ENCODE assay signal across 17 mouse cellular contexts in genomic region chr11:64999685-65000084, GRCm38 (mm10). TPM values are rescaled to one million over a fixed set of nuclear protein-coding genes. Genes with fewer than 3 reads are reported as not detected.
A peak's percentile ranks its signal among the peaks of the same experiment; 100 is the strongest.
DNase-seq lines count a peak whose midpoint lies in the region; ATAC-seq and TF ChIP-seq lines count a peak whose summit lies in the region.
"Had no signal": no experiment of that assay in that cellular context is flagged by ENCODE, and none has a peak within 500 bp of the region (broad histone marks: within the 10 kb centered on the region; RNA-seq: fewer than 3 reads in every experiment).

No protein-coding gene starts in this region.

- 84% methylated on average over 5 of the region's 5 CpGs for WGBS in liver, embryonic 11.5 days

- peaks cover 49% of the 10 kb centered on the region for H3K36me3 ChIP-seq in liver, embryonic 11.5 days (ENCODE audit: control insufficient read depth, insufficient read depth, low read length)

- H3K4me1 ChIP-seq in liver, embryonic 11.5 days (replicated peaks; ENCODE audit: control insufficient read depth, insufficient read depth, low read length): no peaks in the 10 kb centered on the region
- H3K4me1 ChIP-seq: embryonic facial prominence, embryonic 10.5 days; embryonic facial prominence, embryonic 12.5 days; forebrain, embryonic 13.5 days; forebrain, embryonic 15.5 days had no signal

- H3K9ac ChIP-seq in liver, embryonic 11.5 days (ENCODE audit: low read depth, low read length): no peak overlapping the region
- H3K9ac ChIP-seq: embryonic facial prominence, embryonic 12.5 days; forebrain, embryonic 13.5 days; forebrain, embryonic 15.5 days had no signal

- H3K27ac ChIP-seq in layer of hippocampus, adult 2 months: 0 out of 2 replicates have a peak overlapping the region, but pooled peaks have one; percentile 18
- H3K27ac ChIP-seq in liver, embryonic 11.5 days (ENCODE audit: low read depth, low read length): no peak overlapping the region
- H3K27ac ChIP-seq: embryonic facial prominence, embryonic 10.5 days; embryonic facial prominence, embryonic 12.5 days; forebrain, embryonic 13.5 days; forebrain, embryonic 15.5 days had no signal

- DNase-seq in layer of hippocampus, adult 2 months (ENCODE audit: low spot score in 2 of 2): no peak
- DNase-seq in layer of hippocampus, adult 11-12 months (ENCODE audit: low spot score): no peak
- peak; percentile 52 for DNase-seq in right cerebral cortex, adult 18-20 months
- no peak for DNase-seq in right cerebral cortex, postnatal 4 days
- peak; percentile 70 for DNase-seq in brain, adult 2 months (ENCODE audit: low read depth, low spot score)
- no peak for DNase-seq in liver, embryonic 11.5 days (ENCODE audit: low spot score)
- DNase-seq: adrenal gland, adult 2 months; adrenal gland, postnatal 10 days; adrenal gland, postnatal 25 days; cerebellum, adult 11-12 months; cerebellum, adult 2 months; cerebellum, adult 9-10 months; cerebellum, postnatal 25 days had no signal

- no peak overlapping the region for H3K4me3 ChIP-seq in layer of hippocampus, adult 2 months
- no peak overlapping the region for H3K4me3 ChIP-seq in liver, embryonic 11.5 days (ENCODE audit: low read depth, low read length)
- H3K4me3 ChIP-seq: embryonic facial prominence, embryonic 10.5 days; embryonic facial prominence, embryonic 12.5 days; forebrain, embryonic 13.5 days; forebrain, embryonic 15.5 days had no signal

- ATAC-seq in liver, embryonic 11.5 days (replicated peaks; ENCODE audit: low FRiP score): no peak
- ATAC-seq: forebrain, embryonic 13.5 days; forebrain, embryonic 15.5 days had no signal

- H3K9me3 ChIP-seq in liver, embryonic 11.5 days (ENCODE audit: control insufficient read depth, low read length): no peaks in the 10 kb centered on the region
- H3K9me3 ChIP-seq: embryonic facial prominence, embryonic 10.5 days; embryonic facial prominence, embryonic 12.5 days; forebrain, embryonic 13.5 days; forebrain, embryonic 15.5 days had no signal

- no peak overlapping the region for H3K4me2 ChIP-seq in liver, embryonic 11.5 days
- H3K4me2 ChIP-seq: embryonic facial prominence, embryonic 12.5 days; forebrain, embryonic 13.5 days; forebrain, embryonic 15.5 days had no signal

- no peak for TF ChIP-seq CTCF in layer of hippocampus, adult 2 months (conservative IDR thresholded peaks at IDR 0.05)

- H3K27me3 ChIP-seq in liver, embryonic 11.5 days (replicated peaks; ENCODE audit: control insufficient read depth, insufficient read depth, low read length): no peaks in the 10 kb centered on the region
- H3K27me3 ChIP-seq: embryonic facial prominence, embryonic 12.5 days; forebrain, embryonic 13.5 days; forebrain, embryonic 15.5 days had no signal

RNA-seq across cellular contexts. Expression of gene Elac2, which starts 20.8 kb away (rescaled TPM):
- total RNA-seq in layer of hippocampus, adult 2 months (2021): 10 to 100 TPM; 26.6 to 27.8 TPM
- 47.3 and 54.6 TPM in 2 replicates for polyA plus RNA-seq in liver, embryonic 11.5 days (2014; fragmentation: Nextera tagmentation; extraction: Ambion mirVana)

Comparison
In these comparisons a context has a peak if more than half of its experiments do, and no peak if none do; other contexts are left out.
1. DNase-seq: peak in right cerebral cortex, adult 18-20 months (single experiment) and brain, adult 2 months (single experiment); none in layer of hippocampus, adult 2 months (0 of 2), layer of hippocampus, adult 11-12 months (single experiment), right cerebral cortex, postnatal 4 days (single experiment) and liver, embryonic 11.5 days (single experiment).